ENCODE assay signal across 8 mouse cellular contexts in the genomic region with DNA sequence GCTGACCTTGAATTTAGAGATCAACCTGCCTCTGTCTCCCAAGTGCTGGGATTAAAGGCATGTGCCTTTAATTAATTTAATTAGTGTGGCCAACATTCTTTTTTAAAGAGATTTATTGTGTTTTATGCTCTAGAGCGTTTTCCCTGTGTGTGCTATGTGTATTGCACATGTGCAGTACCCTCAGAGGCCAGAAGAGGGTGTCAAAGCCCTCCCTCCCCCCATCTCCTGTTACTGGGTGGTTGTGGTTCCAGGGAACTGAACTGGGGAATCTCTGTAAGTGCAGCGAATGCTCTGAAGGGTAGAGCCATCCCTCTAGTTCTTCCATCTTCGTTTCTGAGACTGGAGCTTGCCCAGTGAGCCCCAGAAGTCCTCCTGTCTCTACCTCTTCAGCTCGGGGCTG. TPM values are rescaled to one million over a fixed set of nuclear protein-coding genes. Genes with fewer than 3 reads are reported as not detected.
DNase-seq lines count a peak whose midpoint lies in the region.

No protein-coding gene starts in this region.

- DNase-seq in adrenal gland, postnatal 10 days, result peak; percentile 42
- no peak for DNase-seq in adrenal gland, postnatal 4 days (ENCODE audit: low spot score in 2 of 2)
- DNase-seq in left cerebral cortex, postnatal 4 days, result peak; percentile 55
- no peak for DNase-seq in left cerebral cortex, adult 11 months (ENCODE audit: low spot score)
- peak; percentile 54 for DNase-seq in adrenal gland, postnatal 14 days
- DNase-seq in lung, adult 18-20 months, result peak; percentile 11 to 38
- no peak for DNase-seq in frontal cortex, postnatal 10 days (ENCODE audit: low spot score in 2 of 2)
- DNase-seq in right cerebral cortex, postnatal 36 days (ENCODE audit: low spot score in 2 of 2), result no peak

- intact Hi-C loops in left cerebral cortex, postnatal 4 days (cut with DNase I), result no loop called here

RNA-seq across cellular contexts. Expression of gene Plb1, which starts 2.1 kb away (rescaled TPM):
- under 1 TPM; 0.15 TPM for total RNA-seq in adrenal gland, postnatal 10 days (2021)
- total RNA-seq in adrenal gland, postnatal 4 days (2021), result under 1 TPM; 0.11 to 0.96 TPM
- 1 to 10 TPM in 1 of 2 experiments, under 1 TPM in 1; 0.90 to 1.5 TPM for total RNA-seq in left cerebral cortex, postnatal 4 days (2021)
- total RNA-seq in adrenal gland, postnatal 14 days (2021), result 0.26 TPM in 1 of 2 replicates, not detected in the other

Comparison
In these comparisons a context has a peak if more than half of its experiments do, and no peak if none do; other contexts are left out.
1. DNase-seq: peak in adrenal gland, postnatal 10 days (single experiment), left cerebral cortex, postnatal 4 days (single experiment), adrenal gland, postnatal 14 days (single experiment) and lung, adult 18-20 months (2 of 2); none in adrenal gland, postnatal 4 days (0 of 2), left cerebral cortex, adult 11 months (single experiment), frontal cortex, postnatal 10 days (0 of 2) and right cerebral cortex, postnatal 36 days (0 of 2).